Mouse (Mus musculus): ENCODE results near the gene Sdc1.

The Sdc1 gene

DNA sequence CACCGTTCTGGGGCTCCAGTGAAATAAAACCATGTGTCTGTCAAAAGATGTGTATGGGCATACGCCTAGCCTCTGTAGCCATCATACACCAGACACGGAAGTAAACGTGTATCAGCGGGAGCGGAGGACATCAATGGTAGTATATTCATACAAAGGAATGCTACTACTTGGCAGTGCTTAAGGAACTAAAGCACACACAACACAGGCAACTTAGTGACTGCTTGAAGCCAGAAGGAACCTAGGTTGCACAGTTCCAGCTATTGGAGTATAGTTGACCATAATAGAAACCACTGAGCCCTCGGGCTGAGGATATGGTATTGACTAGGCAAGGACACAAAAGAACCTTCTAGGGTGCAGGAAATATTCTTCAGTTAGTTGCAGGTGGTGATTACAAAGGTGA lies 26.8 kb downstream of the Sdc1 start:
- H3K27me3 ChIP-seq (ENCODE audit: control insufficient read depth, insufficient read depth, low read length, poor library complexity, severe bottlenecking), result no peaks in the 10 kb centered on the region
- DNase-seq (ENCODE audit: low read depth, low spot score), result no peak
- no peaks in the 10 kb centered on the region for H3K36me3 ChIP-seq (ENCODE audit: control insufficient read depth, insufficient read depth, low read length, poor library complexity, severe bottlenecking)

DNA sequence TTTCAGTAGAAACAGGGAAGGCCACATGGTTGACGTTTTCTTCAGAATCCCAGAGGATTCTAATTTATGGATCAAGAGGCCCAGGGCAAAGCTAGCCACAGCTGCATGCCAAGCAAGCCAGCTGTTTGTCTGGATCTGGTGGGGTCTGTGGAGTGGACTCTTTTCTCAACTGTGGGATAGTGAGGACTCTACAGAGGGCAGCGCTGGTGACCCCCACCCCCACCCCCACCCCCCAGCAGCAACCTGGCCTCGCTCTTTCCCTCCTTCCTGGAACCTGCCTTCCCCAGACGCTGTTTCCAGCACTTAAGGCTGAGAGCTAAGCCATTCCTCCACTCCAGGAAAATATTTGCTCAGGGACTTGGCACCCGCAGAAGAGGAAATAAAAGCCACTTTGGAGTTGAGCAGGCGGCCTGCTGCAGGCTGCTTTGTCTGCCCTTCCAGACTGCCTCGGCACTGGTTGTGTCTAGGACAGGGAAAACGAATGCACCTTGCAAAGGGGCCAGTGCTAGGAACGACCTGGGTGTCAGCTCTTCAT lies 27.4 kb downstream of the Sdc1 start:
- Histone ChIP-seq H3K36me3 (ENCODE audit: control insufficient read depth, insufficient read depth, low read length, poor library complexity, severe bottlenecking) (no peaks in the 10 kb centered on the region), H3K27me3 (ENCODE audit: control insufficient read depth, insufficient read depth, low read length, poor library complexity, severe bottlenecking) (no peaks in the 10 kb centered on the region)
- no peak for DNase-seq (ENCODE audit: low read depth, low spot score)

DNA sequence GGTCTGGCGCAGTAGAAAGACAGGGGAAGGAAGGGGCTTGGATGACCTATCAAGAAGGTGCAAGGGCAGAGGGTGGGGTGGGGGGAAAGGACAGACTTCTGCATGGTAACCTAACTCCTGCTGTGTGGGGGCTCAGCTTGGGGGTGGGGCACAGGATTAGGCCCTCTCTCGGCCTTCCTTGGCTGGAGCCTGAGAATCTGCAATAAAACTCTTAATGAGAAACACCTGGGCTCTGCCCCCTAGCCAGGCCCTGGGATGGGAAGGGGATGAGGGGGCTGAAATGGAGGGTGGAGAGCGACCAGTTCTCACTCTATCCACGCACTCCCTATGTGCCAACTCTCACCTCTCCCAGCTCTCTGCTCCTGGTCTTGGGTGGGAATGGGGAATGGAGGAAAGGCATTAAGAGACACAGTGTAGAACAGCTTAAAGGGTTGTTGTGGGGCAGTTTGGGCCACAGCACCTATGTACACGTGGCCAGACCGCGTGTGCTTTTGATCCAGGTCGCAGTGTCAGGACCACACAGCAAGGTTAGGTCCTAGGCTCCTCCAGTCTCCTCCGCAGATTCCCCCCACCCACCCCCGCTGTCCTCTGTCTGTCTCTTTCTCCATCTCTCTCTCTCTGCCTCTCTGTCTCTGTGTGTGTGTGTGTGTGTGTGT lies 32.4 kb downstream of the Sdc1 start:
- no peaks in the 10 kb centered on the region for H3K27me3 ChIP-seq (ENCODE audit: control insufficient read depth, insufficient read depth, low read length, poor library complexity, severe bottlenecking)
- DNase-seq (ENCODE audit: low read depth, low spot score), result no peak
- no peaks in the 10 kb centered on the region for H3K36me3 ChIP-seq (ENCODE audit: control insufficient read depth, insufficient read depth, low read length, poor library complexity, severe bottlenecking)

DNA sequence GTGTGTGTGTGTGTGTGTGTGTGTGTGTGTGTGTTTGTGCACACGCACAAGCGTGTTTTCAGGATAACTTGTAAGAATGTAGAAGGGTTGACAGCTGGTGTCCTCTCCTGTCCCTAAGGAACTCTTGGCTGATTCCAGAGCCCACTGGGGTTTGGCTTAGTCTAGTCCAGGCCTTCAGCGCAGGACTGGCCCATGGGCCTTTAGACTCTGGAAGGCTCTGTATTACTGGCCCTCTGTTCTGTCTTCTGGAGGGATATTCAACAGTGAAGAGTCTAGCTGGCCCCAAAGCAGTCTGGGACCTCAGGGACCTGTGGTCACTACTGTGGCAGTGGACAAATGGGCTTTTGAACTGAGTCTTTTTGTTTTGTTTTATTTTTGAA lies 32.9 kb downstream of the Sdc1 start:
- no peak for DNase-seq (ENCODE audit: low read depth, low spot score)
- Histone ChIP-seq H3K27me3 (ENCODE audit: control insufficient read depth, insufficient read depth, low read length, poor library complexity, severe bottlenecking) (no peaks in the 10 kb centered on the region), H3K36me3 (ENCODE audit: control insufficient read depth, insufficient read depth, low read length, poor library complexity, severe bottlenecking) (no peaks in the 10 kb centered on the region)

DNA sequence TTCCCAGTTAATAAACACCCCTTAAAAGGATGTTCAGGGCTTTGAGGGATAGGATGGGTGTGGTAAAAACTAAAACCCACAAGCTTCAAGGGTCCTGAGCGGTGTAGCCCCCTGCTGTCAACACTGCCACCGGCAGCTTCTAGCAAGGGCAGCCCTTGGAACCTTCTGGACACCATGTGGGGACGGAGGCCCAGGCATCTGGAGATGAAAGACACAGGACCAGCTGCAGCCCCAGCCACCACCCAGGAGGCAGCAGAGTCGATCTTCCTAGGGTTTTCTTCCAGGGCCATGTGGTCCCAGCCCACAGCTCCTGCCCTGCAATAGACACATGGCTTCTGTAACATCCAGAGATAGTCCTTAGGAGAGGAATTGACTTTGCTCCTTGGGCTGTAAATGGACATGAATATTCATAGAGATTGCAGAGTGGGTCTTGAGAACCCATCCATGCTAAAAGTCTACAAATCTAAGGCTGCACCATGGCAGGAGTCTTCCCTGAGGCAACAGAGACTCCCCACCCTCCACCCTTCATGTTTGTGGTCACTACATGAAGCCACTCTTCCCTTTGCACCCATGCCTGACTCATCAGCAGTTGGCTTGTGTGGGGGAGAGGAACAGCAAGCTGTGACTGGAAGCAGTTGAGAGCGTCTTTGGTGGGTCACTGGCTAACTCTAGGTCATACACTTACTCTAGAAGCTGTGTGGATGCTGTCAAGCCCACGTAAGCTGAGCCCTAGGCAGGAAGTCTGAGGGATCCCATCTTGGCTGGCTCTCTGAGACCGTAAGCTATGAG lies 34.0 kb downstream of the Sdc1 start:
- no peak for DNase-seq (ENCODE audit: low read depth, low spot score)
- H3K27me3 ChIP-seq (ENCODE audit: control insufficient read depth, insufficient read depth, low read length, poor library complexity, severe bottlenecking), result no peaks in the 10 kb centered on the region
- no peaks in the 10 kb centered on the region for H3K36me3 ChIP-seq (ENCODE audit: control insufficient read depth, insufficient read depth, low read length, poor library complexity, severe bottlenecking)

DNA sequence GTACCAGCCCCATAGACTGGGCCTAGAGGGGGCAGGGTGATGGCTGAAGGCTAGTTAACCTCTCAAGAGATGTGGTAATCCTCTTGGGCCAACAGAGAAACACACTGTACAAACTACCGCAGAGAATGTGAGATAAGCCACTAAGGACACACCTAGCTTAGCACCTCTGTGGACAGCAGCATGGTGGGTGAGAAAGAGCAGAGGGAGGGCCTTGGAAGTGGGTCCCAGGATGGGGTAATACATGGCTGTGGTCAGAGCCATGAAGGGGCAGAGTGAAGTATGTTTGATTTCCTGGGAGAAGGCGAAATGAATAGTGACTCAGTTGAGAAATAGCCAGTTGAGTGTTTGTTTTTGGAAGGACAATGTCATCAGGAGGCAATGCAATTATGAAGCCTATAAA lies 38.0 kb downstream of the Sdc1 start:
- Histone ChIP-seq H3K36me3 (ENCODE audit: control insufficient read depth, insufficient read depth, low read length, poor library complexity, severe bottlenecking) (no peaks in the 10 kb centered on the region), H3K27me3 (ENCODE audit: control insufficient read depth, insufficient read depth, low read length, poor library complexity, severe bottlenecking) (no peaks in the 10 kb centered on the region)
- DNase-seq (ENCODE audit: low read depth, low spot score), result no peak

DNA sequence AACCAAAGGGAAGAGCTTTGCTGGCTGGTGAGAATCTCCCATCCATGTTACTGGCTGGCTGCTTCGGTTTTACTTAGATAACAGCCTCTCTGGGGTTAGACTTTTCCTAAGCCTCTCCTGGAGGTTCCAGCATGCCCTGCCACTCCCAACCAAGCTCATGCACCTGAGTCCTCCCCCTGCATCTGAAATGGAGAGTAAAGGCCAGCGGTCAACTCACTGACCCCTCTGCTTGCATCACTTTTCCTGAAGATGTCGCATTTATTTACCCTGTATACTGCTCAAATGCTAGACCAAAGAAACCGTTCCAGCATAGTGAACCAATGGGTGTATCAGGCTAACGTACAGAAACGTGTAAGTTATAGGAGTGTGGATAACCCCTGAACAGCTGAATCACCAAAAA lies 38.5 kb downstream of the Sdc1 start:
- no peaks in the 10 kb centered on the region for H3K27me3 ChIP-seq (ENCODE audit: control insufficient read depth, insufficient read depth, low read length, poor library complexity, severe bottlenecking)
- no peaks in the 10 kb centered on the region for H3K36me3 ChIP-seq (ENCODE audit: control insufficient read depth, insufficient read depth, low read length, poor library complexity, severe bottlenecking)
- no peak for DNase-seq (ENCODE audit: low read depth, low spot score)

DNA sequence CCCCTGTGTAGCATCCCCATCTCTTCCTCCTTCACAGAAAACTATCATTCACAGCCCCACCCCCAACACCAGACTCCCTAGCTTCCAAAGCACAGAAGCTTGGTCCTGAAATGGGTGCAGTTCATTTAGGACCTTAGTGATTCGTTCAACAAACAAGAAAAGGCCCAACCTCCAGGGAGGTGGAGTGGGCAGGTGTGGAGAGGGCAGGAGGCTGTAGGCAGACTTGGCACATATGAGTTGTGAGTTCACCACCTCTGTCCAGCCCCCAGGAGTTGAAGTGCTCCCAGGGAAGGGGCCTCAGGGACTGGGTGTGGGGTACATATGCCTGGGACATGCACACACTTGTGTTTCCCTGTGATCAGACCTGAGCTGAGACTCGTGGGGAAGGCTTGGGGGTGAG lies 39.8 kb downstream of the Sdc1 start:
- no peak for DNase-seq (ENCODE audit: low read depth, low spot score)
- H3K36me3 ChIP-seq (ENCODE audit: control insufficient read depth, insufficient read depth, low read length, poor library complexity, severe bottlenecking), result no peaks in the 10 kb centered on the region
- H3K27me3 ChIP-seq (ENCODE audit: control insufficient read depth, insufficient read depth, low read length, poor library complexity, severe bottlenecking), result no peaks in the 10 kb centered on the region

DNA sequence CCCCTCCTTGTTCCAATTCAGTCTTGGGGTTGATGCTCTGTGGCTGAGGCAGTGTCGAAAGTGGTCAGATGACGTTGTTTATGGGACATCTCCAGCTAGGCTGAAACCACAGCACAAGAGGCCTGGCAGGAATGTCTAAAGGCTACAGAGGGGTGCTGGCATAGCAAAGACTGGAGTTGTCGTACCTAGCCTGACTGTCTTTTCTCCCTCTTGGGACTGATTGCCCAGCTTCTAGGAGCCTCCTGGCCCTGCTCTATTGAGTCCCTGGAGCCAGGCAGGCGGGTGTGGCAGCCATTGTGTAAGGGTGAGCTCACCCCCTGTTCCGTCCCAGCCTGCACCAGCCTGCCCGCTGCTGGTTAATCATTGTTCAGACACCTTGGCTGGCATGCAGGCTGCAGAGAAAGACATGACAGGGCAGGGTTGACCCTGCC lies 40.3 kb downstream of the Sdc1 start:
- DNase-seq (ENCODE audit: low read depth, low spot score), result no peak
- no peaks in the 10 kb centered on the region for H3K36me3 ChIP-seq (ENCODE audit: control insufficient read depth, insufficient read depth, low read length, poor library complexity, severe bottlenecking)
- no peaks in the 10 kb centered on the region for H3K27me3 ChIP-seq (ENCODE audit: control insufficient read depth, insufficient read depth, low read length, poor library complexity, severe bottlenecking)

DNA sequence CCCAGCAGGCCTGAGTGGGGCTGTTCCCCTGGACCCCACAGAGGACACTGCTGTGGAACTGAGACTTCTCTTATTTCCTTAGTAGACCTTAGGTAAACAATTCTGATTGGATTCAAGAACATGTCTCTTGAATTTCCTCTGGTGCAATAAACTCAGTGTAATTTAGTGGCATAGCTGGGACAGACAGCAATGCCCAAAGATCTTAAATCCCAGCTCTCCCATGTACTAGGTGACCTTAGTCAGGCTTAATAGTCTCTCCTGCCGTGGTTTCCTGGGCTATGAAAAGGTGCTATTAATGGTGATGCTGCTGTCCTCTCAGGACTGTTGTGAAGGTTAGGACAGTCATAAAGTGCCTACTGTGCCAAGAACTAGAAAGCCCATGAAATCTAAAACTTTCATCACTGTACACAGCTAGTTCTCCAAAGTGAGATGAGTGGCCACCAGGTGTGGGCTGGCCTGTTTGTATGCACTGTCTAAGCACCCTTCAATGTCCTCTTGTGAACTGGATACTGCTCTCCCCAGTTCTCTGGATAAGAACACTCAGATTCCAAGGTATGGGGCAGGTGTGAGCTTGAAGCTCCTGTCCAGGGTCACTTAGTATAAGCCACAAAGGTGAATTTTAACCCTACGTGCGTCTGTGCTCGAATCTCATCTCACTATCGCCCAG lies 40.9 kb downstream of the Sdc1 start:
- Histone ChIP-seq H3K36me3 (ENCODE audit: control insufficient read depth, insufficient read depth, low read length, poor library complexity, severe bottlenecking) (no peaks in the 10 kb centered on the region), H3K27me3 (ENCODE audit: control insufficient read depth, insufficient read depth, low read length, poor library complexity, severe bottlenecking) (no peaks in the 10 kb centered on the region)
- DNase-seq (ENCODE audit: low read depth, low spot score), result no peak

DNA sequence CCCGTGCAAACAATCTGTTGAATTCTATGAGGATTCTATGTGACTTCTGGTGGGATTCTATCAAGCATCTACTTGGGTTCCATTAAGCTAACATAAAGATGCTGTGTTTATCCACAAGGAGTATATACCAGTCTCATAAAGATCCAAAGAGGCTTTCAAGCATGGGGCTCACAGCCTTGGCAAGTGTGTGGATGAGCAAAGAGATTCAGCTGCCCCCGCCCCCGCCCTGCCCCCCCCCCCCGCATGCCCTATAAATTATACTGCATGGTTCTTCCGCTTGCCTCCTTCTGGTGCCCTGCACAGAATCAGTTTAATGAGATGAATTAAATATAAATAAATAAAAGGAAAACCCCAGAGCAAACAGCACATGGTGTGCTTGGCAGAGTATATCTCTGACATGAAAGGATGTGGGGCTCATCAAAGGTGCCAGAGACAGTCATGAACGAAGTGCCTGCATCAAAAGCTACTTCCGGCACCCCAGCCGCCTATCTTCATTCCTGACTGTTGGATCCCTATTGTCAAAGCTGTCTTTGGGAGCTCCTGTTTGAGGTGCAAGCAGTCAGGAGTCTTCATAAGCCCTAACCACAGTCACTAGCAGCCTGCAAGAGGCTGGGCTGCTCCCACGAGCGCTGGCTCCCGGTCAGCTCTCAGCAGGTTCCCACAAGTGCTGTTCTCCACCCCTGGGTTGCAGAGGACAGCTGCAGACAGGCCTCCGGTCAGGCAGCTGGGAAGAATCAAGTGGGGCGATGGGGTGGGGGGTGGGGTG lies 46.5 kb downstream of the Sdc1 start:
- no peak for DNase-seq (ENCODE audit: low read depth, low spot score)
- Histone ChIP-seq H3K27me3 (ENCODE audit: control insufficient read depth, insufficient read depth, low read length, poor library complexity, severe bottlenecking) (no peaks in the 10 kb centered on the region), H3K36me3 (ENCODE audit: control insufficient read depth, insufficient read depth, low read length, poor library complexity, severe bottlenecking) (no peaks in the 10 kb centered on the region)

DNA sequence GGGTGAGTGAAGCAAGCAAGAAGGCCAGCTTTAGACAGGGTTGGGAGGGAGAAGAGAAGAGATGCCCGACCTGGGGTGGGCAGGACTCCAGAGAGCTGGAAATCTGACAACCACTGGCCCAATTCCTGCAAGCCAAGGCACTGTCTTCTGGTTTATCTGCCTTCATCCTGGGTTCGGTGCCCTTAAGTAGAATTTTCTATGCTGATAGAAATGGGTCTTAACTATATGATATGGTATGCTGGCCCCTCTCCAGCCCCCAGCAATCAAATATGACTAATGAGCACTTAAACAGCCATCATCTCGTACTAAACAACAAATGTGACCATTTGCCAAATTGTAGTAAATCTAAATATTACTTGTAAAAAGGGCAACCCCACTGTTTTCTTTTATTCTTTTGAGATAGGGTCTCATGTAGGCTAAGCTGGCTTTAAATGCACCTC lies 47.1 kb downstream of the Sdc1 start:
- no peaks in the 10 kb centered on the region for H3K27me3 ChIP-seq (ENCODE audit: control insufficient read depth, insufficient read depth, low read length, poor library complexity, severe bottlenecking)
- DNase-seq (ENCODE audit: low read depth, low spot score), result no peak

DNA sequence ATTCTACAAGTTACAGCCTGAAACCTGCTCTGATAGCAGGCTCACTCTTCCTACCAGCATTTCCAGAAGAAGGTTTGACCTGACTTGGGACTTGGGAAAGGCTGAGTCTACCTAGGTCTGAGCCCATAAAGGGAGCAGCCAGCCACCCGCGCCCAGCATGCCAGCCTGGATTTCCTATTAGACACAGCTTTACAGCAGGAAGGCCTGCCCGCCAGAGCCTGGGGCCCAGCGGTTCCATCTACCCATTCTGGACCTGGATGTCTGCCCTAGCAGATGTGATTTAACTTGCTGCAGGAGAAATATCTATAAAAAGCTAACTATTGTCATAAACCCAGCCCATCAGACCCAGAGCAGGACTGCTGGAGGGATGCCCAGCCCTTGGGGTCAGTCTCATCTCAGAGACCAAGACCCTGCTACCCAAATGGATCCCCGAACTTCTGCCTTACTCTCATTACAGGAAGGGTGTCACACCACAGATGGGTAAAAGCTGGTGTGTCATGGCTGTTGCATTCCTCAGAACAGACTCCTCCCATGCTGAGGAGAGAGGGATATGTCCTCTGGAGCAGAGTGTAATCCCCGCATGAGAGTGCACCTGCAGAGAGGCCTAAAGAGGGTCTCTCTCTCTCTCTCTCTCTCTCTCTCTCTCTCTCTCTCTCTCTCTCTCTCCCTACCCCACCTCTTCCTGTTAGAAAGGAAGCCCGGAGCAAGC lies 54.0 kb downstream of the Sdc1 start:
- DNase-seq (ENCODE audit: low read depth, low spot score), result no peak
- Histone ChIP-seq H3K27me3 (ENCODE audit: control insufficient read depth, insufficient read depth, low read length, poor library complexity, severe bottlenecking) (no peaks in the 10 kb centered on the region), H3K36me3 (ENCODE audit: control insufficient read depth, insufficient read depth, low read length, poor library complexity, severe bottlenecking) (no peaks in the 10 kb centered on the region)

More for the DNA sequence above, 47.1 kb downstream of the Sdc1 start:
- H3K36me3 ChIP-seq (ENCODE audit: control insufficient read depth, insufficient read depth, low read length, poor library complexity, severe bottlenecking), result no peaks in the 10 kb centered on the region
